Mouse (Mus musculus): ENCODE measurements around the gene Fam71a. TPM values are rescaled to one million over a fixed set of nuclear protein-coding genes. Genes with fewer than 3 reads are reported as not detected.

The Fam71a gene
- polyA plus RNA-seq, 1 experiment: not detected

DNA sequence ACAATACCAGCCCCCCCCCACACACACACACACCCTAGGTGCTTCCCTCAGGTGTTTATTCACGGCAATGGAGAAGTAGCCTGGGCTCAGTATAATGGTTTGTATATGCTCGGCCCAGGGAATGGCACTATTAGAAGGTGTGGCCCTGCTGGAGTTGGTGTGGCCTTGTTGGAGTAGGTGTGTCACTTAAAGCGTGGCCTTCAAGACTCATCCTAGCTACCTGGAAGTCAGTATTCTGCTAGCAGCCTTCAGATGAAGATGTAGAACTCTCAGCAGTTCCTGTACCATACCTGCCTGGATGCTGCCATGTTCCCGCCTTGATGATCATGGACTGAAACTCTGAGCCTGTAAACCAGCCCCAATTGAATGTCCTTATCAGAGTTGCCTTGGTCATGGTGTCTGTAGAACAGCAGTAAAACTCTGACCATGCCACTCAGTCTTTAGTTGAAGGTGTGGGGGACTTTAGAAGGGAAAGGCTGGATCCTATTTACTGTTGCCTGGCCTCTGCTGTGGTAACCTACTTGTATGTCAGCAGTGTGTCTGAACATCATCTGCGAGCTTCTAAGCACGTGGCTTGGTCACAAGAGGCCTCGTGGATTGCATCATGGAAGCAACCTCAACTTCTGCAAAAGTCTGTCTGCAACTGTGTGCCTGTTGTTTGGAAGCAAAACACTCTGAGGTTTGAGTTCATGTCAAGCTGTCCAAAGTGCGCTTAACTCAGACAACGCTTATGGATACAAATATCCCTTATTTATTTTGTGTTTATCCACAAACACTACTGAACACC lies 36.4 kb upstream of the Fam71a start:
- Histone ChIP-seq H3ac (ENCODE audit: control insufficient read depth, insufficient read length, low read depth) (no peak overlapping the region), H3K79me3 (ENCODE audit: low read depth) (no peaks in the 10 kb centered on the region), H3K27me3 (ENCODE audit: control insufficient read depth, insufficient read depth, insufficient read length) (peaks cover 13% of the 10 kb centered on the region), H3K4me3 (ENCODE audit: insufficient read depth, poor library complexity, severe bottlenecking) (no peak overlapping the region), H3K79me2 (ENCODE audit: control insufficient read depth, insufficient read depth) (no peaks in the 10 kb centered on the region), H3K36me3 (ENCODE audit: control insufficient read depth, insufficient read depth) (no peaks in the 10 kb centered on the region)
- no peak for TF ChIP-seq MYOD1 (IDR thresholded peaks at IDR 0.05; ENCODE audit: control insufficient read depth, insufficient read length, low read depth)

DNA sequence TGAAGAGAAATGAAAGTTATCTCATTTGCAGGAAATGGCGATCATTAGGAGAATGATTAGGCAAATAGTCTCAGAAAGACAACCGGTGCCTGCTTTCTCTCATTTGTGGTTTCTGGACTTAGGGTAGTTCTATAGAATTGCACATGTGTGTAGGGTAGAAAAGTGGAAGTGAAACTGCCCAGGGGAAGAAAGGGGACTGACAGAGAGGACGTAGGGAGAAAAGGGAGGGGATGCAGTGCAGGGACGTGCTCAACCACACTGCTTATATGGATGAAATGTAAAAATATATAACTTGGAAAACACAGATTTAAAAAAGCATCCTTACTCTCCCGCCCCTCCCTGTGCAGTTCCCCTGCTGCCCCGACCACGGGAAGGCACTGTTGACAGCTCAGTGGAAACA lies 33.3 kb upstream of the Fam71a start:
- no peak for TF ChIP-seq CEBPB (IDR thresholded peaks at IDR 0.05; ENCODE audit: low read depth)
- no peak for TF ChIP-seq MYOD1 (IDR thresholded peaks at IDR 0.05; ENCODE audit: control insufficient read depth, insufficient read length, low read depth)
- no peak for TF ChIP-seq MYOG (IDR thresholded peaks at IDR 0.05; ENCODE audit: control insufficient read depth, extremely low read depth, insufficient read length)
- TF ChIP-seq FOSL1 (IDR thresholded peaks at IDR 0.05; ENCODE audit: insufficient read depth, low read length, poor library complexity, severe bottlenecking): no peak
- TF ChIP-seq USF1 (IDR thresholded peaks at IDR 0.05; ENCODE audit: low read depth): no peak
- no peak for TF ChIP-seq CTCF (IDR thresholded peaks at IDR 0.05; ENCODE audit: control insufficient read depth, insufficient read depth, insufficient read length)
- TF ChIP-seq MAX (IDR thresholded peaks at IDR 0.05): no peak
- H3K36me3 ChIP-seq (ENCODE audit: control insufficient read depth, insufficient read depth): no peaks in the 10 kb centered on the region
- no peak overlapping the region for H3K4me3 ChIP-seq (ENCODE audit: insufficient read depth, poor library complexity, severe bottlenecking)
- no peaks in the 10 kb centered on the region for H3K79me2 ChIP-seq (ENCODE audit: control insufficient read depth, insufficient read depth)
- H3K27me3 ChIP-seq (ENCODE audit: control insufficient read depth, insufficient read depth, insufficient read length): peaks cover 5% of the 10 kb centered on the region
- H3ac ChIP-seq (ENCODE audit: control insufficient read depth, insufficient read length, low read depth): no peak overlapping the region
- H3K79me3 ChIP-seq (ENCODE audit: low read depth): no peaks in the 10 kb centered on the region

GRCm38 (mm10) chr1:191196016-191196415 lies 31.4 kb upstream of the Fam71a start:
- Histone ChIP-seq H3K27me3 (ENCODE audit: control insufficient read depth, insufficient read depth, insufficient read length) (peaks cover 13% of the 10 kb centered on the region), H3ac (ENCODE audit: control insufficient read depth, insufficient read length, low read depth) (no peak overlapping the region)

DNA sequence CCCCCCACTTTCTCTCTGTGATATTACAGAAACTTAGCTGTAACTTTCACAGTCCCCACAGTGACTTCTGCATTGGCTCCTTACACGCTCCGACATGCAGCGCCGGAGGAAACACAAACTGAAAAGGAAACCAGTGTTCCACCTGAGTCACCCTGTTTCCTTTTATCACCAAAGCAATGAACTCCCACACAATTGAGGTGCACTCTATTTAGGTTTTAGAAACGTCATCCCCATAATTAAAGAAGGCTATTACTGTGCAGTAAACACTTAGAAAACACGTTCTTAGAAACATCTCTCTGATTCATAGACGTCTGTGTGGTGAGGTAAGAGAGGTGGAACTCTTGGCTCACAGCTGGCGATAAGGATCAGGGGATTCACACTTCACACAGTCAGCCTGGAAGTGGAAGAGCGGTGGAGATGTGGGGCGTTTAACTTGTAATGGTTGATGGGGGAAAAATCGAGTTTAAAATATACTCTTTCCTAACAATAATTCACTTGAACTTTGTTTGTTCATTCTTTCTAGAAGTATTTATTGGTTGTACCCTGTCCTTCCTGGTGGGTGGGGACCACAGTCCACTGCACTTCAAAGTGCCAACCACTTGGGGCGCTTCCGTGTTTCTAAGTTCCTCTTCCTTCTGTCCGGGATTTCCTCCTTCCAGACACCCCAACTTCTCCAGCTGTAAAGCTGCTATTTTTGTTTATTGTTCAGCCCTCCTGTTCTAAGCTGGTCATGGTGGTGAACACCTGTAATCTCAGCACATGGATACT lies 29.2 kb upstream of the Fam71a start:
- H3K79me3 ChIP-seq (ENCODE audit: low read depth): no peaks in the 10 kb centered on the region
- H3ac ChIP-seq (ENCODE audit: control insufficient read depth, insufficient read length, low read depth): no peak overlapping the region
- H3K4me3 ChIP-seq (ENCODE audit: insufficient read depth, poor library complexity, severe bottlenecking): no peak overlapping the region
- no peaks in the 10 kb centered on the region for H3K36me3 ChIP-seq (ENCODE audit: control insufficient read depth, insufficient read depth)
- no peaks in the 10 kb centered on the region for H3K79me2 ChIP-seq (ENCODE audit: control insufficient read depth, insufficient read depth)
- TF ChIP-seq MYOG (IDR thresholded peaks at IDR 0.05; ENCODE audit: control insufficient read depth, extremely low read depth, insufficient read length) (no peak), CTCF (IDR thresholded peaks at IDR 0.05; ENCODE audit: control insufficient read depth, insufficient read depth, insufficient read length) (no peak)
- peaks cover 19% of the 10 kb centered on the region for H3K27me3 ChIP-seq (ENCODE audit: control insufficient read depth, insufficient read depth, insufficient read length)

More at GRCm38 (mm10) chr1:191196016-191196415, 31.4 kb upstream of the Fam71a start:
- Histone ChIP-seq H3K79me2 (ENCODE audit: control insufficient read depth, insufficient read depth) (no peaks in the 10 kb centered on the region), H3K4me3 (ENCODE audit: insufficient read depth, poor library complexity, severe bottlenecking) (no peak overlapping the region), H3K36me3 (ENCODE audit: control insufficient read depth, insufficient read depth) (no peaks in the 10 kb centered on the region), H3K79me3 (ENCODE audit: low read depth) (no peaks in the 10 kb centered on the region)
- TF ChIP-seq MYOG (IDR thresholded peaks at IDR 0.05; ENCODE audit: control insufficient read depth, extremely low read depth, insufficient read length) (no peak), MAX (IDR thresholded peaks at IDR 0.05) (no peak), CTCF (IDR thresholded peaks at IDR 0.05; ENCODE audit: control insufficient read depth, insufficient read depth, insufficient read length) (no peak), CEBPB (IDR thresholded peaks at IDR 0.05; ENCODE audit: low read depth) (no peak), MYOD1 (IDR thresholded peaks at IDR 0.05; ENCODE audit: control insufficient read depth, insufficient read length, low read depth) (no peak), USF1 (IDR thresholded peaks at IDR 0.05; ENCODE audit: low read depth) (no peak), FOSL1 (IDR thresholded peaks at IDR 0.05; ENCODE audit: insufficient read depth, low read length, poor library complexity, severe bottlenecking) (no peak)

GRCm38 (mm10) chr1:191192751-191193150 lies 28.1 kb upstream of the Fam71a start:
- H3K4me3 ChIP-seq (ENCODE audit: insufficient read depth, poor library complexity, severe bottlenecking): no peak overlapping the region
- no peaks in the 10 kb centered on the region for H3K36me3 ChIP-seq (ENCODE audit: control insufficient read depth, insufficient read depth)
- no peaks in the 10 kb centered on the region for H3K79me3 ChIP-seq (ENCODE audit: low read depth)
- peaks cover 20% of the 10 kb centered on the region for H3K27me3 ChIP-seq (ENCODE audit: control insufficient read depth, insufficient read depth, insufficient read length)
- H3ac ChIP-seq (ENCODE audit: control insufficient read depth, insufficient read length, low read depth): no peak overlapping the region
- TF ChIP-seq FOSL1 (IDR thresholded peaks at IDR 0.05; ENCODE audit: insufficient read depth, low read length, poor library complexity, severe bottlenecking) (no peak), MYOG (IDR thresholded peaks at IDR 0.05; ENCODE audit: control insufficient read depth, extremely low read depth, insufficient read length) (no peak), CTCF (IDR thresholded peaks at IDR 0.05; ENCODE audit: control insufficient read depth, insufficient read depth, insufficient read length) (no peak), MYOD1 (IDR thresholded peaks at IDR 0.05; ENCODE audit: control insufficient read depth, insufficient read length, low read depth) (no peak), MAX (IDR thresholded peaks at IDR 0.05) (no peak), USF1 (IDR thresholded peaks at IDR 0.05; ENCODE audit: low read depth) (no peak), CEBPB (IDR thresholded peaks at IDR 0.05; ENCODE audit: low read depth) (no peak)
- no peaks in the 10 kb centered on the region for H3K79me2 ChIP-seq (ENCODE audit: control insufficient read depth, insufficient read depth)
